Mouse (Mus musculus): ENCODE results near the gene Pax8. TPM values are rescaled to one million over a fixed set of nuclear protein-coding genes. Genes with fewer than 3 reads are reported as not detected.

Gene Pax8
- 38.0 and 42.0 TPM in 2 replicates for polyA plus RNA-seq (2015; fragmentation: Nextera tagmentation; extraction: Ambion mirVana)

DNA sequence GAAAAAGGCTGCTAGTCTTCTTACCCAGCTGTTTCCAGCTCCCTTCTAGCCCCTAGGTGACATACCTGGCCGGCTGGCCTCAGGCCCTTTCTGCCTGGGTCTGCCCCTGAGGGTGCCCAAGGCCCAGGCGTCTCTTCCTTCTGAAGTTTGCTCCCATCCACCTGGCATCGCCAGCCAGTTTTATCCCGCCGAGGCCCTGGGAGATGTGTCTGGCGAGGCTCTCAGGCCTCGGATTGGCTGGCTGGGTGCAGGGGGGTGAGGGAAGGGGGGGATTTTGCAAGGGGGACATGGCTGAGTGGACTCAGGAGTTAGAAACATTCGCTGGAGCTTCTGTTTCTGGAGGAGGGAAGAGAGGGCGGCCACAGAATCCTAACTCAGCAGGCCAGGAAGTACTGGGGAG, at the start of gene Pax8:
Pax8 (minus strand) TSS at position 180 of the 400 bp plus-strand sequence.
- Histone ChIP-seq H3K4me2 (peak within 1 kb of the TSS; percentile 66), H3K4me1 (peaks cover 17% of the 10 kb centered on the region), H3K36me3 (no peaks in the 10 kb centered on the region), H3K9me3 (replicated peaks) (no peaks in the 10 kb centered on the region), H3K27me3 (replicated peaks) (peaks cover 34% of the 10 kb centered on the region), H3K4me3 (replicated peaks) (peak within 1 kb of the TSS; percentile 45), H3K27ac (replicated peaks) (peak within 1 kb of the TSS; percentile 81), H3K9ac (replicated peaks) (peak within 1 kb of the TSS; percentile 53)
- 39% methylated on average over 9 of the region's 9 CpGs for WGBS
- peak; percentile 80 for ATAC-seq (ENCODE audit: low FRiP score)

DNA sequence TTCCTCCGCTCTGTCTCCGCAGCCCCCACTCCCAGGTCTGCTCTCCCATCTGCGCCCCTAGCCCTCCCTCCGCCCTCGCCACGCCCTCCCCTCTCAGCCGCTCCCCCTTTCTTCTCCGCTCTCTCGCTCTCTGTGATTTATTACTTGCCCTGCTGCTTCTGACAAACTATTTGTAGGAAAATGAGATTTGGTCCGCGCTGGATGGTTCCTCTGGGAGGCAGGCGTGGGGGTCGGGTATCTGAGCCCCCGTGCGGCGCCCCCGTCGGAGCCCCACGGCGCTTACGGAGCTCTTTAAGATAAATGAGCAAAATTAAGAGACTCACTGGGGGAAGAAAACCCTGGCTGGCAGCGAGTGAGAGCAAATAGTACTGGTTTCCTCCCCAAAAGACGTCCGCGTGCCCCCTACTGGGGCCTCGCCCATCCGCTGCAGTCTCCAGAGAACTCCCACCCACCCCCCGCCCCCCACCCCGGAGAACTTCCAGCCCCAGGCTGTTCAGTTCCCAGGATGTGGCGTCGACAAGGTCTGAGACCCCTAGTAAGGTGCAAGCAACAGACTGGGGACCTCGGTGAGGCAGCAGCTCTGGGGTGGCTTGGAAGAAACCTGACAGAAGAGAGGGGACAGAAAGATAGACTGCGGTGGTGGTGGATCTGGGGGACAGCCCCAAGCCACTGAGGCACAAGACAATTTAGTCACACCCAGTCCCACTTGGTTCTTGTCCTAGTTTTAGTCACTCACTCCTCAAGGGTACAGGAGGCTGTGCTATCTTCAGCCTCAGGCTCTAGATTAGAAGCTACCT, 46.2 kb upstream of the Pax8 start:
- under 1% methylated on average over 33 of the region's 33 CpGs for WGBS
- H3K4me2 ChIP-seq: peak overlapping the region; percentile 78
- H3K27me3 ChIP-seq (replicated peaks): no peaks in the 10 kb centered on the region
- peaks cover 25% of the 10 kb centered on the region for H3K4me1 ChIP-seq
- H3K36me3 ChIP-seq: no peaks in the 10 kb centered on the region
- peak; percentile 92 for ATAC-seq (ENCODE audit: low FRiP score)
- peak overlapping the region; percentile 45 for H3K4me3 ChIP-seq (replicated peaks)
- H3K9me3 ChIP-seq (replicated peaks): no peaks in the 10 kb centered on the region
- peak overlapping the region; percentile 53 for H3K9ac ChIP-seq (replicated peaks)
- peak overlapping the region; percentile 73 for H3K27ac ChIP-seq (replicated peaks)

- no peaks in the 10 kb centered on the region for H3K9me3 ChIP-seq (replicated peaks)
- peak; percentile 49; the same call in 1 of the 2 replicates for ATAC-seq (ENCODE audit: low FRiP score)
- no peaks in the 10 kb centered on the region for H3K27me3 ChIP-seq (replicated peaks)
- H3K4me1 ChIP-seq: peaks cover 21% of the 10 kb centered on the region
- H3K27ac ChIP-seq (replicated peaks): peak overlapping the region; percentile 73
- H3K4me3 ChIP-seq (replicated peaks): peak overlapping the region; percentile 45
- WGBS: 22% methylated on average over 9 of the region's 9 CpGs
- H3K36me3 ChIP-seq: no peaks in the 10 kb centered on the region
- H3K4me2 ChIP-seq: peak overlapping the region; percentile 78
- no peak overlapping the region for H3K9ac ChIP-seq (replicated peaks)
Observed at GRCm38 (mm10) chr2:24520576-24521272, 45.3 kb upstream of the Pax8 start.

GRCm38 (mm10) chr2:24516946-24517345, 41.5 kb upstream of the Pax8 start:
- H3K4me3 ChIP-seq (replicated peaks): no peak overlapping the region
- no peak overlapping the region for H3K4me2 ChIP-seq
- H3K27me3 ChIP-seq (replicated peaks): no peaks in the 10 kb centered on the region
- peaks cover 17% of the 10 kb centered on the region for H3K4me1 ChIP-seq
- H3K27ac ChIP-seq (replicated peaks): no peak overlapping the region
- no peak for ATAC-seq (ENCODE audit: low FRiP score)
- 72% methylated on average over 3 of the region's 3 CpGs for WGBS
- H3K36me3 ChIP-seq: no peaks in the 10 kb centered on the region
- H3K9me3 ChIP-seq (replicated peaks): no peaks in the 10 kb centered on the region
- no peak overlapping the region for H3K9ac ChIP-seq (replicated peaks)

DNA sequence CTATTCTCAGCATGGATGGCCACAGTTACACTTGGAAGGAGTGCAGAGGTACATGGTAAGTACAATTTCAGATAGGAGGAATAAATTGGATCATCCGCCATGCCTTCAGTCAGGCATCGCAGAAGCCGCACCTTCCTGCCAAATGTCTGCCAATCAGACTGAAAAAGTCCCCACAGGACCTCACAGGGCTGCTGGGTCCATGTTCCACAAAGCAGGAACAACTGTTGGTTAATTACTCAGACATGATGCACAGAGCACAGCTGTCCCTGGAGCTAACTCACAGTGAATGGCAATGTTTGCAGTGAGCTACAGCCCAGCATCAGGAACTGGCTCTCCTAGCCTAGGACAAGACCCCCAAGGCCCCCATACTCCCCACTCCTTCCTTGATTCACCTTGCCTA, 32.0 kb upstream of the Pax8 start:
- 62% methylated on average over 3 of the region's 3 CpGs for WGBS
- Histone ChIP-seq H3K4me2 (no peak overlapping the region), H3K27me3 (replicated peaks) (peaks cover under 1% of the 10 kb centered on the region; the same call in 1 of the 2 replicates), H3K27ac (replicated peaks) (no peak overlapping the region), H3K4me1 (peaks cover 8% of the 10 kb centered on the region), H3K36me3 (no peaks in the 10 kb centered on the region), H3K9ac (replicated peaks) (no peak overlapping the region), H3K9me3 (replicated peaks) (no peaks in the 10 kb centered on the region), H3K4me3 (replicated peaks) (no peak overlapping the region)
- ATAC-seq (ENCODE audit: low FRiP score): no peak

DNA sequence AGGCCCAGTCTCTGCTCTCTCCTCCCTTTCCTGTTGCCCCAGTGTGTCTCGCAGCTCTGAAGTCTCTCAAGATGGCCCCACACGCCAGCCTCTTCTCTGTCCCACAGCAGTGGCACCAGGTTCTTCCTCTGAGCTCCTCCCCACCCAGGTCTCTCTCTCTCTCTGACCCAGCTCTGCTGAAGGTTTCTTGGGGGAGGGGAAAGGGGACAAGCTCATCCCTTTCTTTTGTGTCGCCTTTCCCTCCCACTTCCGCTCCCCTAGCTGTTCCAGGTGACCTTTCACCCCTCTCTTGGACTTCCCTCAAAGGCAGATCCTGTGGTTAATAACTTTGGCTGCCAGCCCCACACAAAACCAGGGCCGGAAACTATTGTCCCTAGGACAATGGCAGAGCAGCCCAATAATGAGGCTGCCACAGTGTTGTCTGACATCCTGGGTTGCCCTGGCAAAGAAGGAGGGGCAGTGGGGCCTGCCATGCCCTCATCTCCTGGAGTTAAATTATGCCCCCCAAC, 27.6 kb upstream of the Pax8 start:
- 17% methylated on average over 5 of the region's 5 CpGs for WGBS
- peak; percentile 82 for ATAC-seq (ENCODE audit: low FRiP score)
- Histone ChIP-seq H3K4me1 (peaks cover 8% of the 10 kb centered on the region), H3K9me3 (replicated peaks) (no peaks in the 10 kb centered on the region), H3K9ac (replicated peaks) (no peak overlapping the region), H3K4me3 (replicated peaks) (no peak overlapping the region), H3K4me2 (no peak overlapping the region), H3K36me3 (no peaks in the 10 kb centered on the region), H3K27ac (replicated peaks) (no peak overlapping the region), H3K27me3 (replicated peaks) (peaks cover 5% of the 10 kb centered on the region; the same call in 1 of the 2 replicates)

- ATAC-seq (ENCODE audit: low FRiP score): no peak
- 73% methylated on average over 2 of the region's 2 CpGs for WGBS
- no peaks in the 10 kb centered on the region for H3K9me3 ChIP-seq (replicated peaks)
- H3K4me1 ChIP-seq: peaks cover 8% of the 10 kb centered on the region
- H3K27me3 ChIP-seq (replicated peaks): peaks cover 5% of the 10 kb centered on the region; the same call in 1 of the 2 replicates
- no peak overlapping the region for H3K9ac ChIP-seq (replicated peaks)
- H3K4me2 ChIP-seq: no peak overlapping the region
- H3K4me3 ChIP-seq (replicated peaks): no peak overlapping the region
- H3K36me3 ChIP-seq: no peaks in the 10 kb centered on the region
- no peak overlapping the region for H3K27ac ChIP-seq (replicated peaks)
Observed at GRCm38 (mm10) chr2:24500921-24501320, 25.5 kb upstream of the Pax8 start.

- WGBS: 46% methylated on average over 6 of the region's 6 CpGs
- H3K9me3 ChIP-seq (replicated peaks): no peaks in the 10 kb centered on the region
- H3K27ac ChIP-seq (replicated peaks): no peak overlapping the region
- no peaks in the 10 kb centered on the region for H3K4me1 ChIP-seq
- no peak overlapping the region for H3K4me3 ChIP-seq (replicated peaks)
- ATAC-seq (ENCODE audit: low FRiP score): no peak
- H3K4me2 ChIP-seq: no peak overlapping the region
- no peaks in the 10 kb centered on the region for H3K36me3 ChIP-seq
- 0 out of 2 replicates have a peak, but pooled peaks cover 5% of the 10 kb centered on the region for H3K27me3 ChIP-seq (replicated peaks)
- H3K9ac ChIP-seq (replicated peaks): no peak overlapping the region
Observed at GRCm38 (mm10) chr2:24490564-24490963, 15.2 kb upstream of the Pax8 start.

DNA sequence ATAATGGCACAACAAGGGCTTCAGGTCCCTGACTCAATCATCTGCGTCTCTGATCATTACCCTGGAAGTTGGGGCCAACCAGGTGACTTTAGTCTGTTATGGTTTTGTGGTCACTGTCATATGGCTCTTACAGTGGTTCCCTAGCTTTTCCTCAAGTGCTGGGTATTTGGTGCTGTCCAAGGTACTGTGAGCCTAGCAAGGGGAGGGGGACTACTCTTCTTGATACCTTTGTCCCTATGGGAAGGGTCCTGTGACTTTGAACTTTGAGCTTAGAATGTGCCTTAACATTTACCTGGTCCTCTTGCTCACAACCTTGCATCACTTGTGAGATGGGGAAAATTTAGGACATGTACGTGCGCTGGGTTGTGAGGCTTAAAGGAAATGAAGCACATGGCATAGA, 13.3 kb upstream of the Pax8 start:
- Histone ChIP-seq H3K36me3 (no peaks in the 10 kb centered on the region), H3K4me1 (no peaks in the 10 kb centered on the region), H3K4me3 (replicated peaks) (no peak overlapping the region), H3K9ac (replicated peaks) (no peak overlapping the region), H3K4me2 (no peak overlapping the region), H3K9me3 (replicated peaks) (no peaks in the 10 kb centered on the region), H3K27me3 (replicated peaks) (0 out of 2 replicates have a peak, but pooled peaks cover 5% of the 10 kb centered on the region), H3K27ac (replicated peaks) (no peak overlapping the region)
- no peak for ATAC-seq (ENCODE audit: low FRiP score)
- 69% methylated on average over 3 of the region's 3 CpGs for WGBS

GRCm38 (mm10) chr2:24487056-24487825, 11.8 kb upstream of the Pax8 start:
- H3K27me3 ChIP-seq (replicated peaks): no peaks in the 10 kb centered on the region
- no peak overlapping the region for H3K4me2 ChIP-seq
- H3K27ac ChIP-seq (replicated peaks): no peak overlapping the region
- no peak overlapping the region for H3K4me3 ChIP-seq (replicated peaks)
- no peaks in the 10 kb centered on the region for H3K9me3 ChIP-seq (replicated peaks)
- no peaks in the 10 kb centered on the region for H3K36me3 ChIP-seq
- no peak for ATAC-seq (ENCODE audit: low FRiP score)
- 75% methylated on average over 4 of the region's 4 CpGs for WGBS
- H3K4me1 ChIP-seq: no peaks in the 10 kb centered on the region
- H3K9ac ChIP-seq (replicated peaks): no peak overlapping the region

GRCm38 (mm10) chr2:24485398-24485797, 10.0 kb upstream of the Pax8 start:
- Histone ChIP-seq H3K9me3 (replicated peaks) (no peaks in the 10 kb centered on the region), H3K9ac (replicated peaks) (no peak overlapping the region), H3K27me3 (replicated peaks) (no peaks in the 10 kb centered on the region), H3K4me1 (no peaks in the 10 kb centered on the region), H3K4me3 (replicated peaks) (no peak overlapping the region), H3K36me3 (no peaks in the 10 kb centered on the region), H3K27ac (replicated peaks) (no peak overlapping the region), H3K4me2 (no peak overlapping the region)
- WGBS: 95% methylated on average over 4 of the region's 4 CpGs
- ATAC-seq (ENCODE audit: low FRiP score): no peak

Measured in neural tube, embryonic 15.5 days (tissue).